Comparison of ENCODE assay signal across 28 mouse cellular contexts in the genomic region with DNA sequence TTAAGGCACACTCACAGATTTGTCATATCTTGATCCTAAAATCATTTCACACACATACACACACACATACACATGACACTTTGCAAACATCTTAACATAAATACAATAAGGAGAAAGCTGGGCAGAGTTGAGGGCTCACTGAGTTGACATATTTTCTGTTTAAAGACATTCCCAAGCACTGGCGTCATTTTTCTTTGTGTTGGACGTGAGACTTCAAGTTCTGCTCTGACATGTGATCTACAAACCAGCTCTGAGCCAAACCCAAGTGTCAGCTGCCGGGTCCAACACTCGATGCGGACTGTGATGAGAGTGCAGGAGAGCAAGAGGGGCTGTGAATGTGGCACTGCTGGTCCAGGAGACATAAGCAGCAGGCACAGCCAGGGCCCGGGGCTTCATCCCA.
DNase-seq lines count a peak whose midpoint lies in the region; ATAC-seq and TF ChIP-seq lines count a peak whose summit lies in the region.
"Had no signal": no experiment of that assay in that cellular context is flagged by ENCODE, and none has a peak within 500 bp of the region (broad histone marks: within the 10 kb centered on the region; RNA-seq: fewer than 3 reads in every experiment).

No protein-coding gene starts in this region.

- TF ChIP-seq POLR2A in embryonic fibroblast, embryonic 13.5 days (IDR thresholded peaks at IDR 0.05; ENCODE audit: low read depth, low read length) = no peak

- intact Hi-C loops in heart, postnatal 25 days (cut with DNase I) = no loop called here

- H3K27ac ChIP-seq in heart, embryonic 15.5 days = peak overlapping the region; percentile 34
- H3K27ac ChIP-seq in embryonic fibroblast, embryonic 13.5 days (ENCODE audit: insufficient read depth, low read length) = peak overlapping the region; percentile 83
- H3K27ac ChIP-seq: embryonic facial prominence, embryonic 13.5 days; forebrain, embryonic 13.5 days; hindbrain, embryonic 14.5 days; liver, embryonic 14.5 days; midbrain, embryonic 15.5 days; neural tube, embryonic 12.5 days had no signal

- no peak overlapping the region for H3K4me3 ChIP-seq in heart, embryonic 15.5 days
- no peak overlapping the region for H3K4me3 ChIP-seq in embryonic fibroblast, embryonic 13.5 days (ENCODE audit: insufficient read depth, low read length)
- H3K4me3 ChIP-seq: embryonic facial prominence, embryonic 13.5 days; forebrain, embryonic 13.5 days; midbrain, embryonic 15.5 days; neural tube, embryonic 12.5 days had no signal

- peaks cover 32% of the 10 kb centered on the region for H3K4me1 ChIP-seq in heart, embryonic 15.5 days (replicated peaks)
- H3K4me1 ChIP-seq in embryonic fibroblast, embryonic 13.5 days (ENCODE audit: control insufficient read depth, insufficient read depth, low read length) = peaks cover 21% of the 10 kb centered on the region
- H3K4me1 ChIP-seq: forebrain, embryonic 13.5 days; midbrain, embryonic 15.5 days; neural tube, embryonic 12.5 days had no signal

- DNase-seq in heart, postnatal 25 days (ENCODE audit: low spot score) = no peak
- DNase-seq in 3T3-L1 (ENCODE audit: low read depth, low spot score) = peak; percentile 36
- DNase-seq in lung, postnatal 36 days = peak; percentile 29
- no peak for DNase-seq in left cerebral cortex, adult 11 months (ENCODE audit: low spot score)
- no peak for DNase-seq in spleen, postnatal 10 days (ENCODE audit: low spot score in 2 of 2)
- DNase-seq: adrenal gland, postnatal 10 days; cerebellum, adult 11 months; cerebellum, adult 9-10 months; gastrocnemius, postnatal 25 days; heart, adult 18-20 months; kidney, postnatal 14 days; layer of hippocampus, adult 9-11 months; liver; right cerebral cortex, adult 18-20 months; right cerebral cortex, postnatal 4 days; thymus, adult 2 months; thymus, postnatal 36 days had no signal

- H3K9ac ChIP-seq in heart, embryonic 15.5 days = no peak overlapping the region
- H3K9ac ChIP-seq: embryonic facial prominence, embryonic 13.5 days; forebrain, embryonic 13.5 days; hindbrain, embryonic 14.5 days; liver, embryonic 14.5 days; midbrain, embryonic 15.5 days; neural tube, embryonic 12.5 days had no signal

- no peaks in the 10 kb centered on the region for H3K36me3 ChIP-seq in heart, embryonic 15.5 days
- H3K36me3 ChIP-seq: embryonic facial prominence, embryonic 13.5 days; G1E; midbrain, embryonic 15.5 days; neural tube, embryonic 12.5 days had no signal

- H3K9me3 ChIP-seq in heart, embryonic 15.5 days (replicated peaks) = no peaks in the 10 kb centered on the region
- H3K9me3 ChIP-seq: embryonic facial prominence, embryonic 13.5 days; forebrain, embryonic 13.5 days; midbrain, embryonic 15.5 days; neural tube, embryonic 12.5 days had no signal

- no peaks in the 10 kb centered on the region for H3K27me3 ChIP-seq in heart, embryonic 15.5 days
- H3K27me3 ChIP-seq: embryonic facial prominence, embryonic 13.5 days; forebrain, embryonic 13.5 days; midbrain, embryonic 15.5 days; neural tube, embryonic 12.5 days; Patski had no signal

- 75% methylated on average over 6 of the region's 6 CpGs for WGBS in heart, embryonic 15.5 days

- H3K4me2 ChIP-seq in heart, embryonic 15.5 days = no peak overlapping the region
- H3K4me2 ChIP-seq: embryonic facial prominence, embryonic 13.5 days; forebrain, embryonic 13.5 days; hindbrain, embryonic 14.5 days; midbrain, embryonic 15.5 days; neural tube, embryonic 12.5 days had no signal

- no peak for TF ChIP-seq CTCF in embryonic fibroblast, embryonic 13.5 days (IDR thresholded peaks at IDR 0.05; ENCODE audit: borderline replicate concordance, insufficient read depth, low read length)

- no peak for ATAC-seq in heart, embryonic 15.5 days (replicated peaks; ENCODE audit: insufficient number of reproducible peaks, insufficient read depth, low FRiP score, low read depth)
- ATAC-seq: forebrain, embryonic 13.5 days; intestine, postnatal 0 days; midbrain, embryonic 15.5 days; Patski had no signal

Comparison
In these comparisons a context has a peak if more than half of its experiments do, and no peak if none do; other contexts are left out.
1. DNase-seq: peak in 3T3-L1 (single experiment) and lung, postnatal 36 days (single experiment); none in heart, postnatal 25 days (single experiment), left cerebral cortex, adult 11 months (single experiment) and spleen, postnatal 10 days (0 of 2).